Mouse (Mus musculus): ENCODE measurements at regions not wholly inside any gene's neighbourhood (a gene's known extent, or its start where the extent isn't known, plus 50 kb on each side); places are given as distances from the start of the nearest gene placed in this dataset.

DNA sequence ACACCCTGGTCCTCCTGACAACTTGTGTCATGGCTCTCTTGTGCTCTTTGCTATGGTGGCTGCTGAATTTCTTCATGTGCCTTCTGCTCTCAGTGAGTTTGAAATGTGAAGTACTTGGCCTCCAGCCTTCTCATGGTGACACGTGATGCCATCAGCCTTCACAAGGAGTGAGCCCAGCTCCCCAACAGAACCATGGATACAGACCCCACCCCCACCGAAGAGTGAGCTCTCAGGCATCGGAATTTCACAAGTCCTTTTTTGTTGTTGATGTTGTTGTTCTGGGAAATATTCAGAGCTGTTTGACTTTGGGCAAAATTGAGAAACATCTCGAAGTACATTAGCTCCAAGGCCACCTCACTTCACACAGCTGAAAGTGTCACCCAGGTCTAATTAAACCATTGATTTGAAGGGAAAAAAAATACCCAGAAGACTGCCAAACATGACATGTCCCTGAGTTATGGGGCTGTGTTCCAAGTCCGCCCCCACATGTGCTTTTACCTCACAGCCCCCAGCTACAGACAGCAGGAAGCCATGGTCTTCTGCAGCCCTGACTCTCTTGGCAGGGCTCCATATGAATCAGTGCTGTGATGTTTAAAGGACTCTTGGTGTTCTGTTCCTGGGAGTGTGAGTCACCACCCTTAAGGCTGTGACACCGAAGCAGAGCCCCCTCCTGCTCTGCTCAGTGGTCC is 205.2 kb upstream of the A230072I06Rik start:
- DNase-seq (ENCODE audit: low read depth) = peak; percentile 12

DNA sequence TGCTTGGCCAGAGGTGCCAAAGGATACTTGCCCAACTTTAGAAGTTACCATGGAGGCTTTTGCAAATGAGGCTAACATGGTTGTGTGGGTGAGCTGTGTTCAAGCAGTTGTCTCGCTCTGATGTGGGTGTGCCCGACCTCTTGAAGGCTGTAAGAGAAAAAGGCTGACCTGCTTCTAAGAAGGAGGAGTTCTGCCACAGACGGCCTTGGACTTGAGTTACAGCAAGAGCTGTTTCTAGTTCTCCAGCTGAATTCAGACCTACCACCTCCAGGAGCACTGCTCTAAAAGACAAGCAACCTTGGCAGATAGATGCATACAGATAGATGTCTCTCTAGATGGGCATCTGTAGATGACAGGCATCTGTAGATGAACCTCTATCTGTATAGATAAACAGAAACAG is 202.7 kb upstream of the A230072I06Rik start:
- DNase-seq (ENCODE audit: low read depth) = no peak

DNA sequence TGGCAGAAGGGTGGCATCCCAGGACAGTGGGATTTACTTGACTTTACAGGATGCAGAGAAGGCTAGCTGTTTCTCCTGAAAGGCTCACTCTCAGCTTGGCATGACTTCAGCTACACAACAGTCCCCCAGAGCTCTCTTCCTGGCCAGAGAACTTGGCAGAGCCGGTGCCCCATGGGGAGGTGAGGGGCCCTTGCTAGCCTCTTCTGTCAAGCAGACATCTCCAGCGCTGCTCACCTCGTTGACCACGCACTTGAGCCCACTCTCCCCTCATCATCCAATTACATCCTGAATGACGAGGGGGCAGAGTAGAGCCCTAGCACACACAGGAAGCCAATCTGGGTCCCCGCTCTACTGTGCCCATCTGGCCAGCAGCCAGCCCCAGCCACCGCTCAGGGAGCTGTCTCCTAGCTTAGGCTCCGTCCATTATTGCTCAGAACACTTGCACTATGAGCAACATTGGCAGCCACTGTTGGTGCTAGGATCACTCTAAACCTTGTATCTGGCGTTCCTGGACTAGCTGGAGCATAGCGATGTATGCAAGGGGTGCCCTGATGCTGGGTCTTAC is 201.7 kb upstream of the A230072I06Rik start:
- DNase-seq (ENCODE audit: low read depth) = no peak

DNA sequence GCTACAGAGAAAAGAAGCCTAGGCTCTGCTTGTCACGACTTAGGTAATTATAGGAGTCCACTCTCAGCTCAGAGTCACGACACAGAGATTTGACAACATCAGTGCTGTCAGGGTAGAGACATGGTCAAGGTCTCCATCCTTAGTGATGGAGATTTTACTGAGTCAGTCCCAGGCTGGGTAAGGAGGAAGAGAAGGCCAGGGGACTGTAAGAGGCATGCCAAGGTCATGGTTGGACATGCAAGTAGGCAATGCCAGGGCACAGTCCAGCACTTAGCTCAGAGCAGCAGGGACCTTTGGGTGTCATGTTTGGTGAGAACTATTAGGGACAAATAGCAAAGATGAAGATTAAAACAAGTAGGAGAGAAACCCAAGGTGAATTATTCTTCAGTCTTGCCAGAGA is 200.7 kb upstream of the A230072I06Rik start:
- DNase-seq (ENCODE audit: low read depth) = no peak

DNA sequence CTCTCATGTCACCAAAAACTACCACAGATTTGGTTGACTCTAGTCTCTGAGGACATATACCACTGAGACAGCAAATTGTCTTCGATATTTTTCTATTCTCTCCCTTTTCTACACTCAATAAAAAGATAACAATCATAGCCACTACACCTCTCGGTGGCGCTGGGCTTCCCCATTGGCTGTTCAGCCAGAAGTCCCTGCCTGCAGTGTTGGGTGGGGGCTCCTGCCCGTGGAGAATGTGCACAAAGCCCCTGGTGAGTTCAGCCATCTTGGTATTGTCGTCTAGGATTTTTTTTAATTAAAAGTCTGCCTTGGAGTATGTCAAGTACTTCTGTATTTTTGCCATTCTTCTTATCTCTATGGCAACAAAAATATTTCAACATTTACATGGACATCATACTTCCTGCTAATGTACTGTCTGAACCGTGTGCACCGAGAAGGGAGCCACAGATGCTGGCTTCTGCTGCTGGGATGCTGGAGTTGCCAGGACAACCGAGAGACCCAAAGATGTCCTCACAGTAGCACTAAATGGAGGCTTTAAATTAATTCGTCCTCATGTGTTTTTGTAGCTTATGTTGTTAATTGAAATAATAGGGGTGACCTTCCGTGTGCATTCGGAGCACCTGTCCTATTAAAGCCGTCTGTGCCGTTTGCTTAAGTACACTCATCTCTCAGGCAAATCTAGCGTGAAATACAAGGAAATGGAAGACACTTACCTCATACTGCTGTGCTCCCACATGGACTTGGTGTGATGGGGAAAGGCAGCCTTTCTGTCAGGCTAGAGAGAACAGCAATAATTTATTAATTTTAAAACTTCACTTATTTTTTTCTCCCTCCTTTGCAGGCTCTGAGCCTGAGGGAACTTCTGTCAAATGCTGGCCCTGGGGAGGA is 199.7 kb upstream of the A230072I06Rik start:
- DNase-seq (ENCODE audit: low read depth) = no peak

DNA sequence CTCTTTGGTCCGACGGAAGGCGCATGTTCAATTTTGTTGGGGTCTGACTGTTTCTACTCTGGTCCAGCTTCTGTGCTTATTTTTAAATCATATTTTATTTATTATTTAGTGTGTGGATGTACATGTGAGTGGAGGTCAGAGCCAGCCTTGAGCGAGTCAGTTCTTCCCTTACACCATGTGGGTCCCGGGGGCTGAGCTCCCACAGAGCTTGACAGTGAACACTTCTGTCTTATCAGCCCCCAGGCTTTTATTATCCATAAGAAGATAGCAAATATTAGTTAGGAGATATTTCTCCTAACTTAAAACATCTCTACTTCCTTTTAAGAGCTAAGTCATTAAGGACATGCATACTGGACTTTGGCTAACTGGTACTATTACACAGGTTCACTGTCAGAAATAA is 197.1 kb upstream of the A230072I06Rik start:
- no peak for DNase-seq (ENCODE audit: low read depth)

DNA sequence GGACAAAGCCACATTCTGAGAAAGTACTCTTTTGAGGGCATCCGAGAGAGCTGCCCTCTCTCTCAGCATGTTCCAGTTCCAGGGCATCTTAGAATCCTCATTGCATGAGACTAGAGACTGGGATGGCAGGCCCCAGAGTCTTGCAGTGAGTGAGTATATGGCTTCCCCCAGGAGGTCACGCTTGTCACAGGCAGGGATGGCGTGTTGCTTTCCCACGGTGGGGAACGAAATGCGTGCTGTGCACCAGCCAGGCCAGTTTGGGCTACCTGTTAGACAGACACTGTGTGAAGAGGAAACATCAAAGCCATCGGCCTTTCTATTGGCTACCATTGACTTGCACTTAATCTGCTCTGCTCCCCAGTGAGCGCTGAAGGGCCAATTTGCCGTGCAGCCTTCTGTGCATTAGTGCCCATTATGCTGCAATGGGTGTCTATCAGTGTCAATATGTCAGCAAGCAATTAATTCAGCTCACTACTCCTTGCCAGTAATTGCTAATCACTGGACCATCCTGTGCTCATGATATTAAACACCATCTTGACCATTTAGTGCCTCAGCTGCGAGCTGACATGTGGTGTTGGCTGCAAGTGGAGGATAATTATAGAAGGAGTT is 191.3 kb upstream of the A230072I06Rik start:
- no peak for DNase-seq (ENCODE audit: low read depth)

DNA sequence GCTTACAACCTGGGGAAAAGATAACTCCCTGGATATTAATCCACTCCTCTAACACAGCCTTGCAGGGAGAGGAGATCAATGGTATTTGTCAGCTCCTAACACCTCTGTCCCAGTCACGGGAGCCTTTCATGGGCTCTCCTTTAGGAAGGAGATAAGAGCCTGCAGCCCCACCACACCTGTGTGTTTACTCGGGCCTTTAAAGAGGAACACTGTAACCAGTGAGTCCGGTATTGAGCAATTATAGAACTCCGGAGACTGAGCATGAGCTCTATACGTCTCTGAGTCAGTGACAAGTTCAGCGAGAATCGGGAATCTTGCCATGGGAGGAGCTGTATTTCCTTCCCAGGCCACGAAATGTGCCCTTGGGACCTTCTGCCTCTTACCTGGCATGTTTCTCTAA is 178.5 kb upstream of the A230072I06Rik start:
- DNase-seq (ENCODE audit: low read depth) = no peak

DNA sequence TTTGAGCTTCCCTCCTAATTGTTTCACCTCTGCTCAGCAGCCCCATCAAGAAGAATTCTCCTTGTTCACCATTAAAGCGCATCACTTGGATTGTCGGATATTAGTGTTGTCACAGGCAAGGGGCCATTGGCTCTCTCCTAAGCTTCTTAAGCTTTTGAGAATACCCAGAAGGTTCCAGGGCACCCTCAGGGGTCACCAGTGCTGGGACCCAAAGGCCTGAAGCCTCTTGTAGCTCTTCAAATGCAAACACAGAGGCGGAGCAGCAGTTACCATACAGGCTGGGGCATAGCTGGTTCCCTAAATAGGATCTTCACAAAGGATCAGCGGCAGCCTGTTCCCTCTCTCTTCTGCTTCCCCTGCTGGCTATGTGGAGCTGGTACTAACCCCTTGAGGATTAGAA is 175.3 kb upstream of the A230072I06Rik start:
- DNase-seq (ENCODE audit: low read depth) = no peak

DNA sequence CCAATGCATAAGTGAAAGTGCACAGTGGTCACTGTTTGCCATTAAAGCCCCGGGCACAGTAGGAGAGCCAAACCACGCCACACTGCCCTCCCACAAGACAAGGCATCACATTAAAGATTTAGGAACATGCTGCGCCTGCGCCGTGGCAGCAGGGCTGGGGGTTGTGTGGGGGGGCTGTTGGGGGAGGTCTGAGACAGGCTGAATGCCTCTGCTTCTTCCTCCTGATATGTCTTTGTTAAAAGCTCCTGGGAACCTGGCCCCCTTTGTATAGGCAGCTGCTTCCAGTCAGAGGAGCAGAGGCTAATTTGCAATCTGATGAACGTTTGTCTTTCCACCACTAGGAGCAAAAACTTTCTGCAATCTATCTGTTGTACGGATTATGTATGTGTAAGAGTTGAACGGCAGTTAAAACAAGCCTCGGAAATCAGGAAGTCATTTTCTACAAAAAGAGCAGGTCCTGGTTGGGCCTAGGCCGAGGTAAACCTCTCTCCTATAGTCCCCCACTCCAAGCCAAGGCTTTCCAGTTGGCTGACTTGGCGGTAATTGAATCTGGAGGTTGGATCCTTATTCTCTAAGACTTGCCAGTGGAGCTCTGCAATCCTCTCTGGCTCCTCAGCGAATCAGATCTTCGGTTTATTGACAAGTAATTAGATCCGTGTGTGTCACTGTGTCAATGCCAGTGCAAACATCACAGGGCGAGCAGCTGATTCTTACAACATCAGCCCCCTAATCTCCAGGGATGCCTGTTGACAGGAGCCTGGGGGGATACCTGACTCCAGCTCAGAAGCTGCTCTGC is 173.3 kb upstream of the A230072I06Rik start:
- no peak for DNase-seq (ENCODE audit: low read depth)

DNA sequence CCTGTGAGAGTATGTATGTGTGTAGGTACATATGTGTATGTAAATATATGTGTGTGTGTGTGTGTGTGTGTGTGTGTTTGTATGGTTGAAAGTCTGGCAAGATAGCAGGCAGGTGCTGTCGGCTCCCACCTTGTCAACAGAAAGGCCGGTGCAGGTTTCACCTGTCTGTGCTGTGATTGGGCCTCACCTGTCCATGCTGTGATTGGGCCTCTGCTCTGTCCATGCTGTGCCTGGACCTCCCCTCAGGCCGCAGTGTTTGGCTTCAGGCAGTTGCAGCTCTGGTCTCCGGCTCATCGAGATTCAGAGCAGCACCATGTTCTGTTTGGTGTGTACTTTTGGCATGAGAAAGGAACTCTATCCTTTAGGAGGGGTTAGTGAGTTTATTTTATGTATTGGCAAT is 170.0 kb upstream of the A230072I06Rik start:
- no peak for DNase-seq (ENCODE audit: low read depth)

DNA sequence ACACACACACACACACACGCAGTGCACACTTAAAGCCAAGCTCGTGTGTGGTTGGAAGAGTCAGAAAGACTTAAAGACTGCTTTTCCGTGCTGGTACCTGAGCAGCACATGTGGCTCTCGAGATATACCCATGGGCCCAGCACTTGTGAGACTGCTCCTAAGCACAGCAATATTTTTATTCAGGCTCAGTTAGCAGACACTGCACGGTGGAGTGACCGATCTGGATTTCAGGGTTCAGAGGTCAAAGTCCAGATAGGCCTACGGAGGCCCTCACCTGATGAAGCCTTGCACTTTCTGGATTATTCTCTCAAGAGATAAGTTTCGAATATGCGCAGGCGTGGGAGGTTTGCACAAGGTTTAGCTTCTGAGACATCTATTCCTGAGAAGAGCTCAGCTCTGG is 167.0 kb upstream of the A230072I06Rik start:
- no peak for DNase-seq (ENCODE audit: low read depth)

DNA sequence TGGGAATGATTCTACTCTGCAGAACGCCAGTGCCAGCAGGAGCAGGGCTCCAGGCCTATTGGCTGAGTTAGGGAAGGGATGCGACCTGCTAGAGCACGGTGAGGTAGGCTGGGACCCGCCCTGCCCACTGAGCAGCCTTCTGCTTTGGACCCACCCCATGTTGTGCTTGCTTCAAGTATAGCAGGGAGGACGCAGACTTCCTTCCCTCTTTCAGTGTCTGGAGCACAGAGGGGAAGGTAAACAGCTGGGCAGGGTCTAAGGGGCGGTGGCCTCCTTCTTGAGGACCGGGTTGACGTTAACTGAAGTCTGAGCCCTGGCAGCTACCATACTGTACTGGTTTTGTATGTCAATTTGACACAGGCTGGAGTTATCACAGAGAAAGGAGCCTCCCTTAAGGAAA is 165.6 kb upstream of the A230072I06Rik start:
- no peak for DNase-seq (ENCODE audit: low read depth)

DNA sequence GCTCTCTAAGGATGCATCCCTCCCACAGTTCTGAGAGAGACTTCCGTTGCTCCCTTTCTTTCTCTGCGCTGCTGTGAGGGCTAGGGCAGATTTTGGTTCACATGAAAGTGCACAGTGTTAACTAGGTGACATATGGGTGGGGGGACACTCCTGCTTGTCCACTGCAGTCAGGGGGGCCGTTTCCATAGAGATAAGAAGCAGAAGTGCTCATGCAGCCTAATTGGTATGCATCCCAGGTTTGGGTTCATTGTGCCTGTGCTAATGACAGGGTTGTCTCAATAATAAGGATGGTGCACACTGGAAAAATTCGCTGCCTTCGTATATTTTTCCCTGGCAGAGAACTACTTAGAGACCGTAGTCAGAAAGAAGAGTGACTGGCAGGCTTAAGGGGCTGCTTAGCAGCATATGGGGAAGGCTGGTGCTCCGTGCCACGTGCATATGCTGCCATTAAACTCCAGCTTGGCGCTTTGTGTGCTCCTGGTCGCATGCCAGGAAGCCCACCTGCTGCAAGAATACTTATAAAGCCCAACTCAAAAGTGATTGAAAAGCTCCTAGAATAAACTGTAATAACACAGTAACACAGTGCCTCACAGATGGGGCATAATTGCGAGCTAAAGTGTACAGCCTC is 152.1 kb upstream of the A230072I06Rik start:
- no peak for DNase-seq (ENCODE audit: low read depth)

DNA sequence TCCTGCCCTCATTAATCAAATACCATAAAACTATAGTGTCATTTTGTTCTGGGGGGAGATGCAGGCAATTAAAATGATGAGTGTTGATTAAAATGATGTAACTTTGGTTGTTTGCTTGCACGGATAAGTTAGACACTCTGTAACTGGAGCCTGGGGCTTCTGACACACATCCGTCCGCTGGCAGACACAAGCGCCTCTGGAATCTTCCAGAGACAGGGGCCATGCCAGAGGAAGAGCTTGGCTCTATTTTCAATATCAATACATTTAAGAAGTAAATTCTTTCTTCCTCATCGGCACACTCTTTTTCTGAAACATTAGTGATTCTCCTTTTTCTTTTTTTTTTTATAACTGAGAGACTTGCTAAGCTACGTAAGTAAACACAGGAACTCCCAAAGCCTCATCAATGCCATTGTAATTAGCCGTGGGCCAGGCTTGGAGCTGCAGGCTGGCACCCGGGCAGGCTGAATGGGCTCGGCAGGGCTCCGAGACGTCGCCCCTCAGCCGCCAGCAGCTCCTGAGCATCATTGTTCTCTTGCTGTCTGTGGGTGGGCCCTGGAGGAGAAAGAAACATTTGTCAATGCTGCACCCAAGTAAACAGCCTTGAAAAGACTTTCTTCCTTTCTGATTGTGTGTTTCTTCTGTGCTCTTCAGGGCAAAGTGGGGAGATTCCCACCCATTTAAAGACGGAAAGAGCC is 151.4 kb upstream of the A230072I06Rik start:
- DNase-seq (ENCODE audit: low read depth) = no peak

DNA sequence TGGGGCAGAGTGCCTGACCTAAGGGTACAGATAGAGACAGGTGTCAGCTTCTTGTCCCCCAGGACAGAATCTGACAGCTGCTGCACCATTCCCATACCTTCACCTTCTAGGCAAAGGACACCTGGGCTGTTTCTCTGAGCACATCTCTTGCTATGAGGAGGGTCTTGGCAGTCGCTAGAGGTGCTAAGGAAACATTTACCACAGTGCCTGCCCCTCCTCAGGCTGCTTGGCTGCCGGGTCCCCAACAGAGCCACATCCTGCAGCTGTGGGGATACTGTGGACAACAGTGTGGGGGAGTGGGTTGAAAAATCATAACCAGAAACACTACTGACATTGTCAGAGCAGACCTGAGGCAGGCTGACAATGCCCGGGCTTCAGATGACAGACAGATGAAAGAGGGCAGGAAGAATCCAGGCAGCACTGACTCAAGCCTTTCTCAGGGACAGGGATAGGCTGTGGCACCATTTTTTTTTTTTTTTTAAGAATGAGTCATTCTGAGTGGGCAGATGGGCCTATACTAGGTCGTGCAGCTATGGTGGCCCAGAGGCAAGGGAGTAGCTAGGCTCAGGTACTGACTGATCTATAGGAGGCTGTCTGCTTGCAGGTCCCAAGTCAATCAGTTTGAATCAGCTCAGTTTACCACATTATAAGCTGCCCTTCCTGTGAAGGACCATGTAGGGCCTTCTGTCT is 150.7 kb upstream of the A230072I06Rik start:
- peak; percentile 2 for DNase-seq (ENCODE audit: low read depth)

DNA sequence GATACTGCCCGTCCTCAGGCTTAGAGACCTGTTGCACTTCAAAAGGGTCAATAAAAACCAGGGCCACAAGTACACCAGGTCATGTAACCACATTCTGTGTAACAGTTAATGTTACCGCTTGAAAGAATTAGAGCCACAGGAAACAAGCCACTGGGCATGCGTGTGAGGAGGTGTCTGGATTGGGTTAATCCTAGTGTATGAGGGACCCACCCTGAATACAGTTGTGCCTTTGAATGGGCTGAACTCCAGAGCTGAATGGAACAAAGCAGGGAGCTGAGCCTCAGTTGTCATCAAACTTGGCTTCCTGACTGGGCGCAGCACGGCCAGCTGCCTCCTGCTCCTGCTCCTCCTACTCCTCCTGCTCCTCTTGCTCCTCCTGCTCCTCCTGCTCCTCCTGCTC is 148.0 kb upstream of the A230072I06Rik start:
- DNase-seq (ENCODE audit: low read depth) = no peak

DNA sequence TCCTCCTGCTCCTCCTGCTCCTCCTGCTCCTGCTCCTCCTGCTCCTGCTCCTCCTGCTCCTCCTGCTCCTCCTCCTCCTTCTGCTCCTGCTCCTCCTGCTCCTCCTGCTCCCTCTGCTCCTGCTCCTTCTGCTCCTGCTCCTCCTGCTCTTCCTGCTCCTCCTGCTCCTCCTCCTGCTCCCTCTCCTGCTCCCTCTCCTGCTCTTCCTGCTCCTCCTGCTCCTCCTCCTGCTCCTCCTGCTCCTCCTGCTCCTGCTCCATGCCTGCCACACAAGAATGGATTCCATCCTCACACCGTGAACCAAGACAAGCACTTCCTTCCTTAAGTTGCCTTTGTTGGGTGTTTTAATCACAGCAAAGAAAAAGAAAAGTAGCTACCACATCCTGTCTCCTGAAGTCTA is 144.4 kb upstream of the A230072I06Rik start:
- no peak for DNase-seq (ENCODE audit: low read depth)

DNA sequence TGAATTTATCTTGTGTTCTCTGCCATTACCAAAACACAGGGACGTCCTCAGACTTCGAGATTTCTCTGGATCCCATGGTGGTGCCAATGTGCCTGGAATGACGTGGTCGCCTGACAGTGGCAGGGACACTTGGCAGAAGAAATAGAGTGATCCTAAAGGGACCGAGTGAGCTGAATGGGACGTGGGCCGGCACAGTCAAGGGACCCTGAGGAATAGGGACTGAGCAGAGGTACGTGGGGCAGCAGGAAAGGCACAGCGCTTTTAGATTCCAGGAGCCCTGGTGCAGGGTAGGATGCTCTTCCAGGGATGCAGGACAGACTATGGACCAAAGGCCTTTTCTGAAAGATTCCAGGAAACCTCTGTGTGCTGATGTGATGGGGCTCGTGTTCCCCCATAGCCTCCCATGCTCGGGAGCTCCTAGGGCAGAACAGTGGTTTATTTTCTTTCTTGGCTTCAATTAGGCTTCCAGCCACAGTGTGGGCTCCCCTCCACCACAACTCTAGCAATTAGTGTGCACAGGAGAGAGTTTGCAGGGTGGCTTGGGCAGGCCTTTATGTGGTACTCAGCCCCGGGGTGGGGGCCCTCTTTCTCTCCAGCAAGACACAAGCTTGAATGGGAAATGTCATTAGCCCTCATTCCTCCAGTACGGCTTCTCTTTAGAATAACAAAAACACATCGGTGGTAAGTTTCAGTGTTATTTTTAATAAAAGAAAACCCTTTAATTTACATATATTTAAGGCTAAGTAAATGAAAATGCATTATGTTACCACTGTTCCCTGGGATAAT is 143.0 kb upstream of the A230072I06Rik start:
- DNase-seq (ENCODE audit: low read depth) = no peak

DNA sequence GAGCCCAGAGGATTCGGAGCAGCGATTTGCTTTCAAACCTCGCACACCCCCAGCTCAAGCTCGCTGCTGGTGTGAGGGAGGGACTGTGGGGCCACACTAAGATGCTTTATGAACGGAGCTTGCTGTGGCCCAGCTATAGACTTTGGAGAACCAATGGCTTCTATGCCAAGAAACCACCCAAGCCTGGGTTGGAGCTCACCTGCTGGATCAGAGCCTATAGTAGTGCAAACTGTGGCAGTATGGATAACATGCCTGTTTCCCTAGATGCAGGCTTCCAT is 142.5 kb upstream of the A230072I06Rik start:
- DNase-seq (ENCODE audit: low read depth) = no peak
